Mouse (Mus musculus) spleen, adult 2 months (tissue): ENCODE data around the gene Adm.

ENCODE experiments used
- CTCF ChIP-seq: fragments of 200-500 bp; IDR thresholded peaks from 2 replicates; pipeline ENCODE4 v1.5.1; 2011; ENCODE audit warnings: mild to moderate bottlenecking, inconsistent platforms; ENCODE audit not compliant: insufficient read depth, insufficient read length, insufficient replicate concordance; ENCODE audit errors: extremely low read depth
- POLR2A ChIP-seq: fragments of 200-500 bp; IDR thresholded peaks from 2 replicates; pipeline ENCODE4 v1.6.1; 2011; ENCODE audit warnings: low read depth, low read length, inconsistent platforms

- TF ChIP-seq POLR2A (no peak), CTCF (no peak)
These were observed 21.1 kb downstream of the Adm start for GRCm38 (mm10) chr7:110648455-110649085.
